Mouse (Mus musculus) cerebellum, adult (tissue): ENCODE measurements at regions not wholly inside any gene's neighbourhood (a gene's known extent, or its start where the extent isn't known, plus 50 kb on each side); places are given as distances from the start of the nearest gene placed in this dataset.
A peak's percentile ranks its signal among the peaks of the same experiment; 100 is the strongest.

Experiments
- ATAC-seq: cut with Nextera tagmentation; 2 replicates; pipeline ENCODE4 v1.9.2; 2017; ENCODE audit warnings: mild to moderate bottlenecking, moderate library complexity, mixed read lengths; ENCODE audit not compliant: insufficient number of reproducible peaks, low FRiP score, low TSS enrichment

- no peak for ATAC-seq
Observed at GRCm38 (mm10) chr8:115626396-115627136, 81.0 kb downstream of the Maf start.

GRCm38 (mm10) chr8:115625072-115625471 is 82.5 kb downstream of the Maf start:
- ATAC-seq: no peak

- no peak for ATAC-seq
Observed at GRCm38 (mm10) chr8:115618049-115618760, 89.4 kb downstream of the Maf start.

- peak; percentile 96 for ATAC-seq
Observed at GRCm38 (mm10) chr8:115616871-115617605, 90.6 kb downstream of the Maf start.

- ATAC-seq: no peak
Observed at GRCm38 (mm10) chr8:115613946-115614584, 93.5 kb downstream of the Maf start.

- ATAC-seq: no peak
Observed at GRCm38 (mm10) chr8:115612119-115612518, 95.5 kb downstream of the Maf start.

- ATAC-seq: no peak
Observed at GRCm38 (mm10) chr8:115599771-115600170, 107.8 kb downstream of the Maf start.

- ATAC-seq: peak; percentile 58; the same call in 1 of the 2 replicates
Observed at GRCm38 (mm10) chr8:115597226-115597953, 110.2 kb downstream of the Maf start.

GRCm38 (mm10) chr8:115589721-115590120 is 117.9 kb downstream of the Maf start:
- ATAC-seq: no peak

- no peak for ATAC-seq
Observed at GRCm38 (mm10) chr8:115589076-115589475, 118.5 kb downstream of the Maf start.

DNA sequence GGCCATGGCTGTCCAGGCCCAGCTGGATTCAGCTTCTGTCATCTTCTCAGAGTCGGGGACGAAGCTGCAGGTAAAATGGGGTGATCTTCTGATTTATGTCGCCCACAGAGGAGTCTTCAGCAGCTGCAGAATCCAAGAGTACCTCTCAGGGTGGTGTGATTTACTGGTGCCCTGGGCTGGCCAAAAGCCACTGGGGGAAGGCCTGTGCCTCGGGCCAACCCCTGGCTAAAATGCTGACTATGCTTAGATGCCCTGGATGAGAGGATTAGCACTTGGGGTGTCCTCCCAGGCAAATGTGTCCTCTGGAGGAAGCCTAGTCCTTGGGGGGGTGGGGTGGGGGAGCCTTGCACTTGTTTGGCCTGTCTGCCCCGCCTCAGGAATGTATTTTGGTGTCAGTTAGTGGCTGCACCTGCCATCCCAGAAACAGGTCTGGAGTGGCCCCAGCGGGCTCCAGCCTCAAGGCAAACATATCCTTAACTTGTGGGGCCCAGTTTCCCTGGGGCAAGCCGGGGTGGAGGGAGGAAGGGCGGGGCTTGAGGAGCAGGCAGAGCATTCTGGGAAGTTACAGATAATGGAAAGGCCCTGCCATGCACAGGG is 123.2 kb downstream of the Maf start:
- no peak for ATAC-seq

GRCm38 (mm10) chr8:115583221-115583620 is 124.4 kb downstream of the Maf start:
- no peak for ATAC-seq

DNA sequence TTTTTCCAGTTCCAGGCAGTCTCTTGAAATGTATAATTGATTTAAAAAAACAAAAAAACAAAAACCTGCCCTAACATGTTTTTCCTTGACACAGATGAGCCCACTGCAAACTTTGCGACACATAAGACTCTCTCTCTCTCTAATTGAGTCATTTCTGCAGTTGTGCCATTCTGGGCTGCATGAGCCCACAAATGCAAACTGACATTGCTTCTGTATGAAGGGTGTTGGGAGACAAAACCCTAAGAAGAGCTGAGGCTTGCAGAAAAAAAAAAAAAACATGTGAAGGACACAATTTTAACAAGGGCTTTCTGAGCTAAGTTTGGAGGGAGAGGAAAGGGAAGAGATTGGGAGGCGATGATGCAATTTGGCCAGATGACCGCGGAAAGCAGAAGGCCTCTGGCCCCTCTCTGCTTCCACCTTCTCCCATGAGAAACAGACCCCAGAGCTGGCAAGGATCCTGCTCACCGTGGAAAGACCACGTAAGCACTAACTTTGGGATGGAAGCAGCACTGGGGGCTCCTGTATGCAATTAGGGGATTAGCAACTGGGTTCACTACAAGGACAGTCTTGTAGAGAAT is 125.6 kb downstream of the Maf start:
- ATAC-seq: no peak

DNA sequence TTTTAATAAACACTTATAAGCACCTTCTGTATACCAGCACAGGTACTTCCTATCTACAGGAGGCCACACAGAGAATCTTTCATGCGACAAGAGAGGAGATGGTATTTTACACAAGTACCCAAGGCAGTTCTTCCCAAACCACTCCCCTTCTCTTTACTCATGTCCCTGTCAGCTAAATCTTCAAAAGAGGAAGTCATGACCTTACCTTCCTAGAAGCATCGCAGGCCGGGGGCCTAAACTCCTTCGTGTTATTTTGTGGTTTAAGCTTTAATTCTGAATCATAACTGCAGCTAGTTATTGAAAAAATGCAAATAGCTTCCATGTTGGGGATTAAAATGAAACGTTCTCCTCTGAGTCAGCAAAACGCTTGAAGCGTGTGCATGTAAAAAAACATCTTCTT is 139.2 kb downstream of the Maf start:
- ATAC-seq: no peak

GRCm38 (mm10) chr8:115565768-115566167 is 141.8 kb downstream of the Maf start:
- ATAC-seq: no peak

DNA sequence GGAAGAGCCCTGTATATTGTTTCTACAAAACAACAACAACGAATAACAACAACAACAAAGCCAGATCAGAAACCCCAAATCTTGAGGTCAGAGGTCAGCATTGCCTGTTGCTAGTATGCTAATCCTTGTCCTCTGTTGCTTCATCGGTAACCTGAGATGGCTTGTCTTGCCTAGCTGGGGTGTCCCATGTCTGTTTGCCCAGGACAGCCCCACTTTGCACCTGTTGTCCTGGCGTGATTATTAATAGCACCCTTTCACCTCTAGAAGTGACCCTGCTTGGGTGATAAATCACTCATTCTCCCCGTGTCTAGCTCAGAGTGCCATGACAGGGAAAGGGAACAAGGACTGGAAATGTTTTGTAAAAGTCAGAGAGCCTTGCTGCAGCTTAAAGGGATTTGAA is 145.2 kb downstream of the Maf start:
- no peak for ATAC-seq

DNA sequence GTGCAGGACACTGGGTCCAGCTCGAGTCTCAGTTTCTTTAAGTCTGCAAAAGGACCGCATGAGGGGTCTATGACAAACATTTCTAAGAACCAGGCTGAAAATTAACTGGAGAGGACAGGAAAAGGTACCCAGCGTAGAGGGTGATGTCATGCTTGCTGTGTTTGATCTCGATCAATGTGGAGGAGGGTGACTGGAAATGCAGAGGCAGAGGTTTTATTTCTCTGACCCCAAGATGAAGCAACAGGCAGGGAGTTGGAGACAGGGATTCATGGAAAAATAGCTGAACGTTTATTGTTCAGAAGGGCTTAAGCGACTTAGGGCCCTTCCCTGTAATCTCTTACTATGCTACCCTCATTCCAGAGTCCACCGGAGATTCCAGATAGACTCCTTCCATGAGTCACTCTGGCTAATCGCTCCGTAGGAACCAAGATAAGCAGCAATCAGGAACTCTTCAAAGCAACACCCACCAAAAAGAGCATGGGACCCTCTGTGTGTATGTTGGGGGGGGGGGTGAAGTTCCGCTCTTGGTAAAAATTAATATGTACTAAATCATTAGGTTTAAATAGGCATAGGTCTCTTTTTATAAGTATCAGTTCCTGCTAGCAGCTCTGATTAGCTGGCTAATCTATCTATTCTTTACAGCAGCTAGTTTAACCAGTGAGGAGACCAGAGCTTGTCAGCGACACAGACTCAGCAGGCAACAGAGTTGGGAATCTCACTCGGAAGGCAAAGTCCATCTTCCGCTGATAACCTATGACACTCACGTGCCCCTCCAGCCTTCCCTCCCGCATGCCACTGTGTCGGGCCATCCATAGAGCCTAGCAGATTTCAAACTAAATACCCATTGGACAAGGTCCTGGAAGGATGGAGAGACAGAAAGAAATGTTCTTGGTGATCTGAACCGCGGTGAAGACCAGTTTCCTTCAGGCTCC is 146.3 kb downstream of the Maf start:
- ATAC-seq: no peak

- ATAC-seq: no peak
Observed at GRCm38 (mm10) chr8:115555452-115555851, 152.1 kb downstream of the Maf start.
